Mouse (Mus musculus) telencephalon, adult 2 months (tissue): ENCODE measurements around the gene Fxyd6.

Experiments used
- DNase-seq: peaks from one replicate; pipeline ENCODE4 v3.0.0-alpha.2; 2011; ENCODE audit warnings: low read depth, low spot score

Gene Fxyd6

GRCm38 (mm10) chr9:45370117-45370561 lies at the start of gene Fxyd6:
Fxyd6 (plus strand) TSS chr9:45370185.
- DNase-seq, result no peak

- DNase-seq, result no peak
Observed at GRCm38 (mm10) chr9:45321465-45321864, 48.5 kb upstream of the Fxyd6 start.

GRCm38 (mm10) chr9:45321946-45322430 lies 48.0 kb upstream of the Fxyd6 start:
- DNase-seq, result no peak

GRCm38 (mm10) chr9:45326390-45326789 lies 43.6 kb upstream of the Fxyd6 start:
- DNase-seq, result no peak

GRCm38 (mm10) chr9:45328263-45328662 lies 41.7 kb upstream of the Fxyd6 start:
- DNase-seq, result no peak

DNA sequence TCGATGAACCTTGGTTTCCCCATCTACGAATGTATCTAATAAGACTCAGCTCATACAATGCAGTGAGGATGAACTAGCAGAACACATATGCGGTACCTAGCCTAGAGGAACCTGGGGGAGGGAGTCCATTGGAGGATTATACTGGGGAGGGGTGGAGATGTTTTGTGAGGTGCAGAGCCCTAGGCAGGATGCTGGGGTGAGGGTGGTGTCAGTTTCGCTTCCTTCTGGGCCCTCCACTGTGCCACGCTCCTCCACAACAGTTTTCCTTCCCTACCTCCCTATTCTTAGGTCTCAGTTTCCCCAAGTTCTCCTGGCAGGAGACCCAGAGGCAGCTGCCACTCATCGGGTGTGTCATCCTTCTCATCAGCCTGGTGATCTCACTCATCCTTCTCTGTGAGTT lies 40.4 kb upstream of the Fxyd6 start:
- DNase-seq, result no peak

DNA sequence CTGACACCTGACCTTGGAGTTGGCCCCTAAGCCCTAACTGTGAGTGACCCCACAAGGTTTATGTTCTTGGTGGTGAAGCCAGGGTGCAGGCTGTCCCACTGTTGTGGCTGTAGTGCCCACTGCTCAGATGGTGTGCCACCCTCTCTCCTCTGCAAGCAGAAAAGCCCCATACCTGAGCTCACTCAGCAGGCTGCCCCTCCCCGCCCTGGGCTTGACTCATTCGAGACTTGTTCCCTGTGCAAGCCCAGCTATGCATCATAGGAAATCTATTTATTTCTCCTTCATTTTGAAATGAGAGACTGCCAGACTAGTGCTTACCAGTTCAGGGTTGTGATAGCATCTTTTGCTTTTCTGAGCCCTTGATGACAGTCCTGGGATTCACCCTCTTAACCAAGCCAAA lies 32.6 kb upstream of the Fxyd6 start:
- DNase-seq, result no peak

- no peak for DNase-seq
Observed at GRCm38 (mm10) chr9:45343066-45343465, 26.9 kb upstream of the Fxyd6 start.

DNA sequence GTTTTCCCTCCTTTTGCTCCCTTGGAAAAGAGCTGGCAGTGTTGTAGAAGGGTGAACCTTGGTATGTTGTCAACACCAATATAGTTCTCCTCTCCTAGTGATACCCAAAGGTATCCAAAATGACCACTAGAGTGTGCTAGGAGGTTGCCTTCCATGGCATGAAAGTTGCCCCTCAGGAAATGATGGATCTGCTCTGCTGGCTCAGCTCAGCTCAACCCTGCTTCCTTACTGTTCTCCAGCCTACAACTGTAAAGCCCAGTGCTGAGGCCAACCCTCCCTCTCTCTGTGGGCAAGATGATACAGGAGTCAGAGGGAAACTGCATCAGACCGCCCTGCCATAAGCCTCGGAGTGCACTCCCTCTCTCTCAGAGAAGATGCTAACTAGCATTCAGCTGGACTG lies 24.5 kb upstream of the Fxyd6 start:
- no peak for DNase-seq

DNA sequence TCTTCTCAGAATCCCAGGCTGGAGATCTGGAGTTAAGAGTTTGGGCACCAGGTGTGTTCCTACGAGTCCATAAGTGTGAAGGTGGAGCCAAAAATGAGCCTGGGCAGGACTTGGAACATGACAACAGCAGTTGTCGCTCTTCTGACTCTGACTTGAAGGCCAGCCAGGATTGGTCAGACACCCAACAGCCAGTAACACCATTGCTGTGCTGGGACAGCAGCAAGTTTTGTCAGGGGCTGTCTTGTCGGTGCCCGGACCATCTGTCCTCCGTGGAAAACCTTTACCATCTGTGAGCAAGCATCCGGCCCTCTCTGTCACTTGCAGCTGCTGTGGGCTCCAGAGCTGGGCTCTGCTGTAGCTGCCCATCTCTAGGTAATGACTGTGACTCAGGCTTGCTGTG lies 23.7 kb upstream of the Fxyd6 start:
- no peak for DNase-seq

- no peak for DNase-seq
Observed at GRCm38 (mm10) chr9:45348560-45348959, 21.4 kb upstream of the Fxyd6 start.

DNA sequence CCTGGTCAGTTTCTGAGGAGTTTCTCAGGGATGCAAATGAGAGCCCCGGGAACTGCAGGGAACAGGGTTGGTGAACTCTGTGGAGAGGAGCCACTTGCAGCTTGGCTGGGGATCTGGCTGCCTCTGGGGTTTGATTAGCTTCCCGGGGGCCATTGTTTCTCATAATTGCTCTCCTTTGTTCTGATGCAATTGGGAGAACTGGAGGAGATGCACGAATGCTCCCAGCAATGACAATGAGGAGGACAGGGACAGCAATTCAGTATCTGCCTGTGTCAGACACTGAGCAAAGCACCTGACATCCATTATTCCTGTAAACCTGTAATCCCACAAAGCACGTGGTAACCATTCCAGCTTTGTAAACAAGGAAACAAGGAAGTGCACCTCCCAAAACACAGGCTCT lies 20.8 kb upstream of the Fxyd6 start:
- DNase-seq, result no peak

DNA sequence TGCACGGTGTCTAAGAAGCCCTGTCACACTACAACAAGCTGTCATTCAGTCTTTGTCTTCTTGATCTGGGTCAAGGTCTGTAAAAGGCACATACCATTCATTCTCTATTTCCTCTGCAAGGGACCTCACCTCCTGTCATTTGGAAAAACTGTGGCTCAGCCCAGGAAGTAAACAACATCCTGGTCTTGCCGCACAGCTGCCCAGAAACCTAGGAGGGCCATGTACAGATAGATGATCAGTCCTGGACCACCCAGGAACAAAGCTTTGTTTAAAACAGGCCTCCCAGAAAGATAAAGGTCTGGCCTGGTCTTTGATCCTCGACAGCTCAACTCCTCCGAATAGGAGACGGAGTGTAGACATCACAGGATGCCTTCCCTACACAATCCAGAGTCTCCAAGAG lies 20.1 kb upstream of the Fxyd6 start:
- DNase-seq, result no peak

- DNase-seq, result no peak
Observed at GRCm38 (mm10) chr9:45355192-45355591, 14.8 kb upstream of the Fxyd6 start.

GRCm38 (mm10) chr9:45358356-45358755 lies 11.6 kb upstream of the Fxyd6 start:
- DNase-seq, result no peak

DNA sequence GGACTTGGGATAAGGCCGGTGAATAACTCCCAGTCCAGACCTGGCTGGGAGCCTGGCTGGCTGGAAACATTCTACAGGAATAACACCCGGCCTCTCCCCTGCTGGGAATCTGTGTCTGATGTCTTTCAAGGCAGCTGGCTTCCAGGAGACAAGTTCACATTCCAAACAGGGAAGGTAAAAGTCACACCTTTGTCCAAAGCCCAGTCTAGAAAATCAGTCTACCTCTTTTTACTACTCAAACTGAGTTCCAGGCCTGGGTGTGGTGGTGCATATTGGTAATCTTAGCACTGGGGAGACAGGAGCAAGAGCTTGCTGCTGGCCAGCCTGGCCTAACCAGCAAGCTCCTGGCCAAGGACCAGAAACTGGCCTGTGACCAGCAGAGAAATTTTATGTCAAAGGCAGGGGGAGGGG lies 7.9 kb upstream of the Fxyd6 start:
- DNase-seq, result no peak

DNA sequence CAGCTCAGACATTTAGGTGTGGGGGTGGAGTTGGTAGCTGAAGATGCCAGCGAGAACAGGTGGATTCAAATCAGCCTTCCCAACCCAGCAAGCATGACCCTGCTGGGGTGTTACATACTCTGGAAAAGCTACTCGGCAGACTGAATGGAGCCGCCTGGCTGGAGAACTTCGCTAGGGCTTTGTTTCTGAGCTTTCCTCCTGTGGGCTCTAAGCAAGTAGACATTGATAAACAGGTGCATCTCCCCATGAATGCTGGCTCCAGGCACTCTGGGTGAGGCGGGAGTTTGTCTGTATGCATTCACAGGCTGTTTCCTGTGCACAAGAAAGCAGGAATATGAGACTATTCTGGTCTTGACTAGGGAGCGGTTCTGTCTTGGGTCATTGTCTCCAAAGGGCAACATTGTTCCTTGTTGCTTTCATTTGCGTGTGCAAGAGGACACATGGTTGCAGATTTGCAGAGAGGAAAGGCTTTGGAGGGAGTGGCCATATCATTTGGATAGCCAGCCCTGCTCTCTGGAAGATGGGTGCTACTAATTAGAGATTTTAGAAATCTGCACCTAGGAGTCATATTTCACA lies 6.3 kb upstream of the Fxyd6 start:
- no peak for DNase-seq

DNA sequence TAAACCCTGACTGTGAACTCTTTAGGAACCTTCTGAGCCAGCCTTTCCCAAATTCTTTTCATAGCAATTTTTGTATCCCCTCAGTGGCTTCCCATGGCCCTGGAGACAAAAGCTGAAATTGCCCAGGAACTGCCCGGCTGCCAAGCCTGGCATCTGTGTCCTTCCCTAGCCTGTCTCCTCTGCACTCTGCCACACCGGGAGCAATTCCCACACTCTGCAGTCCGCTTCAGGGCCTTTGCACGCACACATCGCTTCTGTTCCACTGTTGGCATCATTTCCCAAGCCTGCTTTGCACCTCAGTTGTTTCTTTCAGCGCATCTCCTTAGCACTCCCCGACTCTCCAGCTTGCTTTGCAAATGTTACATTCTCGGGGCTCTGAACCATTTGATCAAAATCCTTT lies 2.3 kb upstream of the Fxyd6 start:
- no peak for DNase-seq

DNA sequence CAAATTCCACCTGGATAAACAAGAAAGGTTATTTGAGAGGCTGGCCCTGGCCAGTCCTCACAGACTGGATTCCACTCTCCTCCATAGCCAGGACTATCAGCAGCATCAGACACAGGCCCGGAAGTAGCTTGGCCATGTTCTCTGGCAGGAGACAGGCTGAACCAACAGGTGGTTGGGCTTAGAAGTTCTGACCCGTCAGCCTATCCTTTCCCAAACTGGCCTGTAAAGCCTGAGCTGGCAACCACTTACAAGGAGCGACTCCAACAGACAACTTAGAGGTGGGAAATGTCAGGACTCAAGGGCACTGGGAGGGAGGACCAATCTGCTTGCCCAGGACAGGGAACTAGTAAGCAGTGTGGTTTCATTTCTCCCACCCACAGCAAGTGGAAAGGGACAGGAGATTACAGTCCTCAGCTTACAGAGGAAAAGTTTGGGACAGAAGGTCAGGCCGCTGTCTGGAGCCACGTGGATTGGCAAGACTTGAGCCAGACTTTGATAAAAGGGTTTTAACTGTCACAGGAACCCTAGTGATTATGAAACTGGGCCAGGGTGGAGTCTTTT lies 1.6 kb upstream of the Fxyd6 start:
- DNase-seq, result no peak

DNA sequence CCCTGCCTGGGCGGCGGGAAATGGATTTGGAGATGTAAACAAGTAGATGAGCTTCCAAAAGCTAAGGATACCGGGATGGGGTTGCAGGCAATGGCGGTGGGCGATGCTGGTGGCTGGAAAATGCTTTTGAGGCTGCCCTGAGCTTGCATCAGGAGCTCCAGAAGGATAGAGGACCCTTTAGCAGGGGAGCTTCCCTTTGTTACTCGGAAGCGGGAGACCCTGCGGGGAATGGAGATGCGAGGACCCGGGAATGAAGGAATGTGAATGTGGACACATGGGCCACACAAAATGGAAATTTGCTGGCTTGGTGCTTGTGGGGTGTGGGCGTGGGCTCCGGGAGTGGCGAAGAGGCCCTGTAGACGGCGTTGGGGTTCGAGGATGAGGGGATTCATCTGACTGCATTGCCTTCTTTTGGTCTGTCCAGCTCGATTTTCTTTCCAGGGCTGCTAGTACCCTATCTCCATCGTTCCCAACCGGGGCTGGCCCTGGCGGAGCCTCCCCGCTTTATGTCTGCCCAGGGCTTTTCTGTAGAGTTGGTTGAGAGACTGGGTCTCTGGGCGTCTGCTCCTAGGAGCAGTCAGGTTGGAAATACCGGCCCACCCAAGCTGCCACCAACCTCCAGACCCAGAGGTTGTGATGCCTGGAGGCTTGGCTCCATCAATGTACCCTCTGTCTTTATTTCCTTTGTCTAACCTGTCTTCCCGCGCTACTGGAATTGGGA lies 791 bp downstream of the Fxyd6 start:
- no peak for DNase-seq

GRCm38 (mm10) chr9:45371337-45371707 lies 1.3 kb downstream of the Fxyd6 start:
- no peak for DNase-seq

DNA sequence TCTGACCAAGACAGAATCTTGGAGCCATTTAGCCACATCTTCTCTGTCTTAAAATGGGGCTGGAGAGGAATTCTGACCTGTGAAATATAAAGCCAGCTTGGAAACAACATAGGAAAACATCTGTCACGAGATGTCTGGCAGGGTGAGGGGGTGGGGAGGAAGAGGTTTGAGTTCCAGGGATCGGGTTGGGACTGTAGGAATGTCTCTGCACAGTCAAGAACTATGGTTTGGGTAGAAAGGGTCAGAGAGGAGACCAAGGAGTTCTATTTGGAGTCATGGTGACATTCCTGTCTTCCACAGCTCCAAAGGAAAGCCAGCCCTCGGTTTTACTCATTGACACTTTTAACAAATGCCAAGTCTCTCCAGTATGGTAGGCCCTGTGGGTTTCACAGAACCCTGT lies 3.9 kb downstream of the Fxyd6 start:
- no peak for DNase-seq

DNA sequence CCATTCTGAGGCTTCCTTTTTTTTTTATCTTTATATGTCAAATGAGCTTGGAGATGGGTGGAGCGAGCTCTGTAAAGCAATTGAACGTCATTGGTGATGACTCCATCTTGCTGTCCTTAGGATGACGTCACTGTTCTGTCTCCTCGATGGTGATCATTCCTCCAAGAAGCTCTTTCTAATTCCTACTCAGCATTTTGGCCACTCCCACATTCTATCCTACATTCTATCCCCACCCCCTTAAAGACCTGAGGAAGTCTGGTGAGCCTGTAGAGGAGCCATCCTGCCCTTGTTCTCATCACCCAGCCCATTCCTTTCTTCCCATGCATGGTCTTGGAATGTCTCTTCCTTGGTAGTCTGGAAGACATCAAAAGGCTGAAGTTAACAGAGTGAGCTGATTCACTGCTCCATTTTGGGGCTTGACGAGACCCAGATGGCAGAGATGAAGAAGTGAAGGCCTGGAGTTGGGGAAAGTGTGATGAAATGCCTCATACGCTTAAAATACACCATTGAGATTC lies 5.1 kb downstream of the Fxyd6 start:
- DNase-seq, result no peak
